Mouse (Mus musculus): ENCODE data around the gene Map1s.

The Map1s gene

DNA sequence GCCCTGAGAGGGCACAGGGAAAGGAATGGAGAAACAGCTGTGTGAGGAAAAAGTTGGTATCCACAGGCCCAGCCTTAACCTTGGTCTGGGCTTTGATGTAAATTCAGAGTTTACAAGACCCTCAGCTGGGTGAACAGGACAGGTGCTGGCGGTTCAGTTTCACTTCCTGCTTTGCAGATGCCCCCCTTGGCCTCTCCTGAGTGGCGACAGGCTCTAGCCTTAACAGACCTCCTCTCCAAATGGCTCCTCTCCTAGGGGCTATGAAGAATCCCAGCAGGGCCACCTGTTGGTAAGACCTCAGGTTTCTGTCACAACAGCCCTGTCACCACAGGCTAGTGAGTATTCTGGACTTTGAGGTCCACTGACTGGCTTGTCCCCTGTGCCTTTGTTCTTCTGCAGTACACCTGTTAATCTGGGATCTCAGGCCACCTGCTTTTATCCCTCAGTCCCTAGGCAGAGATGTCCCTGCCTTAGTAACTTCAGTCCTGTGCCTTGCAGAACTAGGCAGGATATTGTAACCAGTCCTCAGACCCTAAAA, 7.0 kb upstream of the Map1s start:
- peak; percentile 92 for DNase-seq (ENCODE audit: low read depth, low spot score)

DNA sequence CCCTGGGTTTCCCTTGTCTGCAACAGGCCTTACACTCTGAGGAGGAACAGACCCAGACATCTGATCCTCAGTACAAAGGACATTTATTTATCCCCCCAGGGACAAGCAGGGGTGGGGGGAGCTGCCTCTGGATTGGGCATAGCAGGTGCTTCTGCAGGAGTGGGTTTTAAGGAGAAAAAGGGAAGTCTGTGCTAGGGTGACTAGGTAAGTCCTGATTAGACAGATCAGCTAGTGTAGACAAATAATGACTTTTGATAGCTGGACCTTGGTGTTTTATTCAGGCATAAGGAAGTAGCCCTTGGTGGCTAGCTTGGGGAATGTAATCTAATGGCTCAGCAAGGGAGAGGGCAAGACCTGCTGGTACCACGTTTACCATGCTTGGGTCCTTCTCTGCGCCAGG, 6.5 kb upstream of the Map1s start:
- DNase-seq (ENCODE audit: low read depth, low spot score) = no peak

DNA sequence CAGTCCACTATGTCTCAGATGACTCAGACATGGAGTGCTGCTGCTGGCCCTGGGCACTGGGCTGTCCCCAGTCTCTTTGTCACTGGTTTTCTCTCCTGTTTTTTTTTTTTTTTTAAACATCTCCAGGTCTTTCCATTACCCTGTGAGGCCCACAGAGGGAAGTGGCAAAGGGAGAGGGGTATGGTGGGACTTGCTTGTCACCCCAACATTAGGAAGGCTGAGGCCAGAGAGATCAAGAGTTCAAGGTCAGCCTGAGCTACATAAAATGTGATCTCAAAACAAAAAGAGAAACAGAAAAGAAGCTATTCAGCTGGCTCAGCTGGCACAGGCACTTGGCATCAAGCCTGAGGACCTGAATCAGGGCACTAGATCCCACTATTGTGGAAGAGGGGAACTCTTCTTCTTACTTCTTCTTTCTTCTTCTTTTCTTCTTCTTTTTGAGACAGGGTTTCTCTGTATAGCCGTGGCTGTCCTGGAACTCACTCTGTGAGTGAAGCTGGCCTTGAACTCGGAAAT, 4.8 kb upstream of the Map1s start:
- no peak for DNase-seq (ENCODE audit: low read depth, low spot score)

DNA sequence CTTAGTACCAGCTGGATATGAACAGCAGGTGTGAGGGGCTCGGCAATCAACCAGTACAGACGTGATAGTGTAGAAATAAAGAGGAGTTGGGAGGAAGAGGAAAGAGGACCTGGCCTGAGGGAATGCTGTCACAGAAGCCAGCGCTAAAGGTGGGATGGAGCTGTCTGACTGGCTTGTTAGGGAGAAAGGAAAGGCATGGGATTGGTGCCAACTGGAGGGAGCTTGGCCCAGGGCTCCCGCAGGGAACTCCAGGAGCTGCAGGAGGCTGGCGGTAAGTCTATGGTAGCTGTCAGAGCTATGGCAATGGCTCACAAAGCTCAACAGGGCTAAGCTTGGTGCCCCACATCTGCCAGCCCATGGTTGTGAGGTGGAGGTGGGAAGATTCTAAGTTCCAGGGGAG, 3.5 kb upstream of the Map1s start:
- DNase-seq (ENCODE audit: low read depth, low spot score) = no peak

DNA sequence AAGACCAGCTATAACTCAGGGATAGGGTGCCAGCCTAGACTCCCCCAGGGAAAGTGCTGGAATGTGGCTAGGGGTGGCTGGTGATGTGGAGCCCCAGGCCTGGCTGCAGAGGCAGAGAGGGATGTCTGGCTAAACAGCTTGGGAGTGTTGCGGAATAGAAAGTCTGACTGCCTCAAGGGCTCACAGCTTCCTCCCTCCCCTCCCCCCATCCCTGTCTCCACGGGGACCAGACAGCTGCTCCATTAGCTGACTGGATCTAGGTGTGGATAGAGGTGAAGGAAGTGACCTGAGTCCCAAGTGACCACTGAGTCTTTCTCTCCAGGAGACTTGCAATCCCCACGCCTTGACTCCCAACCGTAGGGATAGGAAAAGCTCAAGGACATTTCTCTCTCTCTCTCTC, 2.6 kb upstream of the Map1s start:
- peak; percentile 53 for DNase-seq (ENCODE audit: low read depth, low spot score)

DNA sequence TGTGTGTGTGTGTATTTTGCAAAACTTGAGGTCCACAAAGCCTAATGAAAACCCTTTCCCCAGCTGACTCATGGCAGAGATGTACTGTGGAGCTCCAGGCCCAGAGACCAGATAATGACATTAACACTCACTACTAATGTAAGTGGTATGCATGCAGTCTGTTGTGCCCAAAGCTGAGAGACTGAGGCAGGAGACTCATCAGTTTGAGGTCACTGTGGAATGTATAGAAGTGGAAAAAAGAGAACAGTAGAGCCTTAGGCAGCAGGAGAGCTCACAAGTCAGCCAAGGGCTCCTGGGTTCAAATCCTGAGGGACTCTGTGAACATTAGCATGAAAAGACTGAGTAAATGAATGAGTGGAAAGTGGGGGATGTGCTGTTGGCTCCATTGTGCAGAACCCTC, 2.1 kb upstream of the Map1s start:
- peak; percentile 41 for DNase-seq (ENCODE audit: low read depth, low spot score)

DNA sequence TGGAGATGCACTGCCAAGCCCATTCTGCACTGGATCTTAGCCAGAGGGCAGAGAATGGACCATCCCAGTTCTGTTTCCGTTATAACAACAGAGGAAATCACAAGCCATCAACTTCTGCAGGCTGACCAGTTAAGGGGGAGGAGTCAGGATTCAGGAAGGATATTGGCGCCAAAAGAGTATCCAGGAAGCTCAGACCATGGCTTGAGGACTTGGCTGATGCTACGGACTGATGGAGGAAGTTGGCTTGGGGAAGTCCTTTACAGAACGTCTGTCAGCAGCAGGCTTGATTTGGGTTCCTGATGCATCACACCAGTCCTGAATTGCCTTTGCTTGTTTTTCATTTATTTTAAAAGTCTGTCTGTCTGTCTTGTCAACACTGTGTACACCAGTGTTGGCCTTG, 1.2 kb upstream of the Map1s start:
- DNase-seq (ENCODE audit: low read depth, low spot score) = peak; percentile 70

DNA sequence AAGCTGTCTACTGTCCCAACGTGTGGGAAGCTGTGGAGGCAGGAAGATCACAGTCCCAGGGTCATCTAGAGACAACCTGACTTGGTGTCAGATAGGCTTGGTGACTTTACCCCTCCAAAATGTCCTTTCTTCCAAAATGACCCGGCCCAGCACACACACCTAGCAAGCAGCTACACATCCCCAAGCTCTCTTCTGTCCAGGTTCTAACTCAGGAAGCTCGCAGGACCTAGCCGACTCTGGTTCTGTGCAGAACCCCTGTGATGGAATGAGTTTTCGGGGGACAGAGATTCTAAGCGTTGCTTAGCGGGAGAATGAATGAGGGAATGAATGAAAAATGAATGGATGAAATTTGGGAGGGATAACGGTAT, 285 bp upstream of the Map1s start:
- no peak for DNase-seq (ENCODE audit: low read depth, low spot score)

DNA sequence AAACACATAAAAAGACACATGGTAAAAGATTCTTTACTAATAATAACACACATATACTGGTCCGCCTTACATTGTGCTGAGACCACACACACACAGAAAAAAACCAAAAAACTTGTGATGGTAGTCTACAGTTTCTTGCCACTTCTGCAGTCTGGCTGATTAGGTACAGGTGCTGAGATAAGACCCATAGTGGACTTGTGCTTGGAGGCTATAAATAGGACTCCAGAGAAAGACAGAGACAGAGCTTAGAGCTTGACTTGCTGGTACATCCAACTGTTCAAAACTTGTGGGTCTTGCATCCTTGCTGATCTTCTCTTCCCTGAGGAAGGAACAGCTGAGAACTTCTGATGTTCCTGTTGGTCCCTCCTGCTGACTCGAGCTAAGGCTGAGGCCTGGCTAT, 1.8 kb downstream of the Map1s start:
- DNase-seq (ENCODE audit: low read depth, low spot score) = no peak

DNA sequence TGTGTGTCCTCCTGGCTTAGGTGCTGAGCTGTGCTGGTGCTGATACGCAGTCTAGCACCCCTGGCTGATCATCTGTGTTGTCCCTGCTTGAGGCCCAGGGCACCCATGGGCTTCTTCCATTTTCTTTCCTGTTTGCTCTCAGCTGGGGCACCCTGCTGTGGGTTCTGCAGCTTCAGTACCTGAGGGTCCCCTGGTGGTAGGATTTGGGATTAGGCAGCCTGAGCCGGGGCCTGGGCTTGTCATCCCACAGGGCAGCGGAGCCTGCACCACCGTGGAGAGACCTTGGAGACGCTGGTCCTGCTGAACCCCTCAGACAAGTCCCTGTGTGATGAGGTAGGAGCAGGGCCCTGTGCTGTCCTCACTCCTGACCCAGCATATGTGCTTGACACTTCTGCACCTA, 5.9 kb downstream of the Map1s start:
- DNase-seq (ENCODE audit: low read depth, low spot score) = no peak

DNA sequence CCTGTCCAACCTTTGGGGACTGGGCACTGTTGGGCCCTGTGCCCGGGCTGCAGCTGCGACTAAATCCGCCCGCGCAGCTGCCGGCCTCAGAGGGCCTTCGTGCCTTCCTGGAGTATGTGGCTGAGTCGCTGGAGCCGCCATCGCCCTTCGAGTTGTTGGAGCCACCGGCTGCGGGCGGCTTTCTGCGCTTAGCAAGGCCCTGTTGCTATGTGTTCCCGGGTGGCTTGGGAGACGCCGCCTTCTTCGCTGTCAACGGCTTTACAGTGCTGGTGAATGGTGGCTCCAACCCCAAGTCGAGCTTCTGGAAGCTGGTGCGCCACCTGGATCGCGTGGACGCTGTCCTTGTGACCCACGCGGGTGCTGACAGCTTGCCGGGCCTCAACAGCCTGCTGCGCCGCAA, 7.2 kb downstream of the Map1s start:
- no peak for DNase-seq (ENCODE audit: low read depth, low spot score)

DNA sequence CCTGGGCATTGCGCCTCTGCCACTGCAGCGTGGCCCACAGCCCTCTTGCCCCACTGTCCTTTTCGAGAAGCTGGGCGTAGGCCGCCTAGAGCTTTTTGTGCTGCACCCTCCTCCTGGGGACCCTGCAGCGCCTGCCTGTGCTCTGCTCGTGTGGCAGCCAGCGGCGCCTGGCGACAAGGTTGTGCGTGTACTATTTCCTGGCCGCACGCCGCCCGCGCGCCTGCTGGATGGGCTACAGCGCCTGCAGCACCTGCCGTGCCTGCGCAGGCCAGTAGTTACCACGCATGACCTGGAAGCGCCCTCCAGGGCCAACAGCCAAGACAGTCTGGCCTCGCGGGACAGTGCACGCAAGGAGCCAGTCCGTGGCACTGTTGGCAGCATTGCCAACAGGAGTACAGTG, 7.8 kb downstream of the Map1s start:
- no peak for DNase-seq (ENCODE audit: low read depth, low spot score)

DNA sequence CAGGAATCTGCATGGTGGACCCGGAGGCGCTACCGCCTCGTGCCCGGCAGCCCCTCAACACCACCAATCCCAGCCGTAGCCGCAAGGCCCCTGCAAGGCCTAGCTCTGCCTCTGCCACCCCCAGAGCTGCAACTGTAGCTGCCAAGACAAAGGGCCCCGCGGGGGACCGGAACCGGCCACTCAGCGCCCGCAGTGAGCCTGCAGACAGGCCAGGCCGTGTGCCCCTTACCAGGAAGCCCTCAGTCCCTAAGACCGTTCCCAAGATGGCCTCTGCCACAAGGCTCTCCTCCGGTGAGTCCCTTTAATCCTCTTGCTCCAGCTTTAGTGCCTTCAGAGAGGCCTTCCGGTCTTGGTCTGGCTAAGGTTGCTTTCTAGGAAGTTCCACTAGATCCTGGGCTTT, 9.0 kb downstream of the Map1s start:
- no peak for DNase-seq (ENCODE audit: low read depth, low spot score)

DNA sequence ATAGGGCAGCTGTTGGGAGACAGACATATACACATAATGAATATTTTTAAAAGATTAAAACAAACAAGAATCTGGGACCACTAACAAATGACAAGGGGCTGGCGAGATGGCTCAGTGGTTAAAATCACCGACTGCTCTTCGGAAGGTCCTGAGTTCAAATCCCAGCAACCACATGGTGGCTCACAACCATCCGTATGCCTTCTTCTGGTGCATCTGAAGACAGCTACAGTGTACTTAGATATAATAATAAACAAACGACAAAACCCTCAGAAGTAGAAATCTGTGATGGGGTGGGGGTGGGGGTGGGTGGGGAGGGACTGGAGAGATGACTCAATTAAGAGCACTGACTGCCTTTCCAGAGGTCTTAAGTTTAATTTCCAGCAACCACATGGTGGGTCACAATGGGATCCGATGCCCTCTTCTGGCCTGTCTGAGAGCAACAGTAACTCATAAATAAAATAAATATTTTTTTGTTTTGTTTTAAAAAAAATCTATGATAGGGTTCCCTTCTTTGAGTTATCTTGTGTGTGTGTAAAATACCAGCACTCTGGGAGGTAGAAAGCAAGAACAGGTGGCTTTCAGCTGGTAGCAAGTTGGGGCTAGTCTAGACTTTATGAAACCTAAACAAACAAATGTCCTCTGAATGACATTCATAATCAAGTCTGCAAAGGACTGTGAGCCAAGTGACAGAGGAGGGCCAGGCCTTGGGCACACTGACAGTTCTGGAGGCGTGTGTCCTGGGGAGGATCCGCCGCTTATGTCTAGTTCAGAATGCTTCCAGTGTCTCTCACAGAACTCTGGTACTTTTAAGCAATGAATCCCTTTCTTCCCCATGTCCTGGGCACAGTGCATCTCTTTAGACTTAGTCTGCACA, 14.6 kb downstream of the Map1s start:
- DNase-seq (ENCODE audit: low read depth, low spot score) = peak; percentile 19

DNA sequence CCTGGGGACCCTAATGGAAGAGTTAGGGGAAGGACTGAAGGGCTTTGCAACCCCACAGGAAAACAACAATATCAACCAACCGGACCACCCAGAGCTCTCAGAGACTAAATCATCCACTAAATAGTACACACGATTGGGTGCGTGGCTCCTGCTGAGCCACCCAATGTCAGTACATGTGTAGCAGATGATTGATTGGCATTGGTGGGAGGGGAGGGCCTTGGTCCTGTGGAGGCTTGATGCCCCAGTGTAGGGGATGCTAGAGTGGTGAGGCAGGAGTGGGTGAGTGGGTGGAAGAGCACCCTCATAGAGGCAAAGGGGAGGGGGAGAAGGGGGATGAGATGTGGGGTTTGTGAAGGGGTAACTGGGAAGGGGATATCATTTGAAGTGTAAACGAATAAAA, 18.4 kb downstream of the Map1s start:
- no peak for DNase-seq (ENCODE audit: low read depth, low spot score)

DNA sequence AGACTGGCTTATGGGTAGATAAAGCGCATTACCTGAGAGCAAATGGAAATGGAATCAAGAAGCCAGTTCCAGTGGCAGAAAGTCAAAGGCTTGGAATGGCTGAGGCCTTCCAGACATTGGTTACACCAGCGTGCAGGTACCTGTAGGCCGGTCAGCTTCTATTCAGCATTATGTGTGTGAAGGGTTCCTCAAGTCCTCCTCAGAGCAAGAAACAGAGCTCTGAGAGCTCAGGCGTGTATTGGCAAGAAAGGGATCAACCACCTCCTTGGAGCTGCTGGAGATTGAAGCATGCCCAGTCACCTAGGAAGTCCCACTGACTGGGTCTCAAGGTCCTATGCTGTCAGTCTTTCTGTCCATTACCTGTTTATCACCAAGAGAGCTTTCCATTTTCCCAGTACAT, 20.0 kb downstream of the Map1s start:
- DNase-seq (ENCODE audit: low read depth, low spot score) = no peak

DNA sequence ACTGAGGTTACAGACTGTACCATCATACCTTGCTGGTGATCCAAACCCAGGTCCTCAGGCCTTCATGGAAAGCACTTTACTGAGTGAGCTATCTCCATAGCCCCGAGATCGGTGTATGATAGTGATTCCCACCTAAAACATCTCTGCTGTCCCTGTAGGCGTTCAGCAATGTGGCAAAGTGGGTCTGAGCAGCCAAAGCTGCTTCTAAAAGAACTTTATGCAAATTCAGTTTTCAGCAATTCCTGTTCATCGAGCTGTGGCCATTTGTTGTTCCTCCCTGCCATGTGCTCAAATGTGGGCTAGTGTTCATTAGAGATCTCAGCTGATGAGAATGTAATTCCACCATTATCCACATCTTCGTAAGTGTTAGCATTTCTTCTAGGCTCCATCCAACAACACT, 20.7 kb downstream of the Map1s start:
- DNase-seq (ENCODE audit: low read depth, low spot score) = peak; percentile 55

DNA sequence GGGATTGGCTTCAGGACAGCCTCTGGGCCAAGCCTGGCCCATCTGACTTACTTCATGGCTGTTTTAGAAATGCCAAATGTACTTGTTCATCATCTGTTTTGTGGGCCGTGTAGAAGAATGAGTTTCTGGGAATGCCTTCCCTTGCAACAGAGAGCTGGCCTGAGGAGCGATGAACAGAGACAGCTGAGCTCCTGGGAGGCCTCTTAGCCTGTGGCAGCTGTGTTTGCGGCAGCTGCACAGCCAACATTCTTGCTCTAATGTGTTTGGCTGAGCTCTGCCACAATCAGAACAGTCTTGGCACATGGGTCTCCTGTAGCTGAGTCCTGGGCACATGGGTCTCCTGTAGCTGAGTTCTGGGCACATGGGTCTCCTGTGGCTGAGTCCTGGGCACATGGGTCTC, 22.4 kb downstream of the Map1s start:
- no peak for DNase-seq (ENCODE audit: low read depth, low spot score)

DNA sequence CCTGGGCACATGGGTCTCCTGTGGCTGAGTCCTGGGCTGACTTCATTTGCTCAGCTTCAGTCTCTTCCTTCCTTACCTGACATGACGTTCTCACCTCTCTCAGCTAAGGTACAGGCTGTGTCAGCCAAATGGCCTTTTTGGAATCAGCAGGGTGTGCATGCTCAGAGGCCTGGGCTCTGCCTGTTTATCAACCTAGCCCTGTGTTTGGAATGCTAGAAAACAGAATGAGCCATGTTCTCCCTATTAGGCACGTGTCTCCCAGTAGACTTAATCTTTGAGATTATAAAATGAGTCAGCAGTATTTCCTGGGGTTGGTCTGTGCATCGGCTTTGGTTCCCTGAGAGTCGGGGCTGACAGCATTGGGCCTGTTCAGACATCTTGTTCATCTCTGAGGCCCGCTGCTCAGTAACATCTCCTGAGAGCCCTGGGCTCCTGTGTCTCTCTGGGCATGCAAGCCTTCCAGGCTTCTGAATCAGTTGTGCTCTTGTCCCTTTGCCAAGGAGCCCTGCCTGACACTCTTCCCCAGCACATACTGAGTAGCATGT, 23.1 kb downstream of the Map1s start:
- no peak for DNase-seq (ENCODE audit: low read depth, low spot score)

DNA sequence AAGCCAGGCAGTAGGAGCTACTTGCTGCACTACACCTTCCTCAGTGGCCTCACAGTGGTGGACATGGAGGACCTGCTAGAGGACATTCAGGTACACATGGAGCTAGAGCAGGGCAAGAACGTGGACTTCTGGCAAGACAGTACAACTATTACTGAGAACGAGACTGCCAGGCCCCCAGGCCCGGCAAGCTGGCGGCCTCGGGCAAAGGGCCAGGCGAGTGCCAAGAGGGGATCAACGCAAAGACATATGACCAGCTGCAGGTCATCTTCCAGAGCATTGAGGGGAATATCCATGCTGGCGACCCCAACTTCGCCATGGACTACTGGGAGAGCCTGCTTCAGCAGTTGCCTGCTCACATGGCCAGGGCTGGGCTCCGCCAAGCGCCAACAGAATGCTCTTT, 26.0 kb downstream of the Map1s start:
- no peak for DNase-seq (ENCODE audit: low read depth, low spot score)

DNA sequence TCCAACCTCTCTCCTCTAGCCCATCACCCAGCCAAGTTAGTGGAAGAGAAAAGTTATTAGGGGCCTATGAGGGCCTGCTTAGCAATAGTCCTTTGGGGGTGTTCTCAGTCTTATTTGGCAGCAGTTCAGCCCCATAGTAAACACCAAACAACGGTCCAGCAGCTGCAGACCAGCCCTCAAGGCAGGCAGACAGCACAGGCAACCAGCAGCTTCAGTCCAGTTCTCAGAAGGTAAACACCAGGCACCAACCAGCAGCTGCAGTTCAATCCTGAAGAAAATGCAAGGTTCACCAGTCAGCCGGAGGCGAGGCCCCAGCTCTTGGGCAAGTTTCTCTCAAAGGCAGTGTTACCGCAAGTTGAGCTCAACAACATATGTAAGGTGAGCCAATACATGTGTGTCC, 27.3 kb downstream of the Map1s start:
- no peak for DNase-seq (ENCODE audit: low read depth, low spot score)

DNA sequence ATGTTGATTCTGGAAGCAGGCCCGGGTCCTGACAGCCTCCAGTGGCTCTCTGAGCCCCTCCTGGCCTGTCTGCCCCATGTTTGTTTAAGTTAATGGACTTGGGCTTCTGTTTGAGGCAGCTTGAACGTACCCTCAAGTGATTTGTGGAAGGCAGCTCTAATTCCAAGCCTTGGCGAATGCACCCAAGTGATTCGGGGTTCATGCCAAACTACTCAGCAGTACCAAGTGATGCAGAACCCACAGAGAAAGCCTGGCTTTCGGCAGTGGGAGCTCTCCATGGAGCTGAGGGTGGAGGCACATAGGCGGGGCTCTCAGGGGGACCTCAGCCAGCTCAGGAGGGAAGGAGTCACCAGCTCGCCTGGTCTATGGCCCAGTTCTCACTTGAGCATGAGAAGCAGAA, 29.1 kb downstream of the Map1s start:
- no peak for DNase-seq (ENCODE audit: low read depth, low spot score)

DNA sequence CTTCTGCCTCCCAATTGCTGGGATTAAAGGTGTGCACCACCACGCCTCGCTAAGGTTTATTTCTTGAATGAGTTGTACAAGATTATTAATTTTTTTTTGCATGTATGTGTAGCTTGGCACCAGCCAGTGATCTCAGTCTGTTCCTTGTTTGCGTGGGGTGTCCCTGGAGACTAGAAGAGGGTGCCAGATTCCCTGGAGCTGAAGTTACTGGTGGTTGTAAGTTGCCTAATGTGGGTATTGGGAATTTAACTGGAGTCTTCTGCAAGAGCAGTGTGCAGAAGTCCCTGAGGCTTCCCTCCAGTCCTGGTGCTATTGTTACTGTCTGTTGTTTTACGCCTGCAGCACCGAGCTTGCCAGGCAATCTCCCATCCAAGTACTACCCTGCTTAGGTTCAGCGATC, 31.5 kb downstream of the Map1s start:
- no peak for DNase-seq (ENCODE audit: low read depth, low spot score)
